Mouse (Mus musculus): ENCODE results near the gene Ubox5. TPM values are rescaled to one million over a fixed set of nuclear protein-coding genes. Genes with fewer than 3 reads are reported as not detected.
A peak's percentile ranks its signal among the peaks of the same experiment; 100 is the strongest.

Ubox5 gene
- total RNA-seq, 2 experiments from 2014 or later, result 11.0 to 11.7 TPM

DNA sequence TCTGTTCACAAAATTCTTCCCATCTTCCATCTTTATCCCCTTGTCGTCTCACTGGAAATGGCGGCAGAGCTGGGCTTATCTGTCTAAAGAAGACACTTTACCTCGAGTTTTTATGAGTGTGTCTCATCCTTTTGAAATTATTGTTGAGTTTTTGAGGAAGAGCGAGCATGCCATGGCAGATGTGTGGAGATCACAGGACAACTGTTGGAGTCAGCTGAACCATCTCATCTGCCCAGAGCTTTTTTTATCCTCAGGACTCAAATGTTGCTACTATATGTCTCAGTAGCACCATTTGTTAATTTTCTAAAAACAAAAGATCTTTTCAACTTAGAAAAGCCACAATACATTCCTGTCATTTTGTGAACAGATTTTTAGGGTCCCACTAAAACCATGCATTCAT, 15.4 kb upstream of the Ubox5 start:
- no peak for DNase-seq (ENCODE audit: low spot score in 2 of 2)
- no peak for TF ChIP-seq CTCF (conservative IDR thresholded peaks at IDR 0.05)
- Histone ChIP-seq H3K4me3 (no peak overlapping the region), H3K27ac (peak overlapping the region; percentile 49; the same call in 1 of the 2 replicates)

GRCm38 (mm10) chr2:130642684-130643369, 13.0 kb upstream of the Ubox5 start, which contains the start of gene Lzts3:
Gene Lzts3, minus strand, starts transcription at chr2:130642803.
- TF ChIP-seq CTCF (conservative IDR thresholded peaks at IDR 0.05), result no peak
- Histone ChIP-seq H3K4me3 (peak within 1 kb of the TSS; percentile 80), H3K27ac (peak within 1 kb of the TSS; percentile 95)
- peak; percentile 91 to 95 for DNase-seq (ENCODE audit: low spot score in 2 of 2)

DNA sequence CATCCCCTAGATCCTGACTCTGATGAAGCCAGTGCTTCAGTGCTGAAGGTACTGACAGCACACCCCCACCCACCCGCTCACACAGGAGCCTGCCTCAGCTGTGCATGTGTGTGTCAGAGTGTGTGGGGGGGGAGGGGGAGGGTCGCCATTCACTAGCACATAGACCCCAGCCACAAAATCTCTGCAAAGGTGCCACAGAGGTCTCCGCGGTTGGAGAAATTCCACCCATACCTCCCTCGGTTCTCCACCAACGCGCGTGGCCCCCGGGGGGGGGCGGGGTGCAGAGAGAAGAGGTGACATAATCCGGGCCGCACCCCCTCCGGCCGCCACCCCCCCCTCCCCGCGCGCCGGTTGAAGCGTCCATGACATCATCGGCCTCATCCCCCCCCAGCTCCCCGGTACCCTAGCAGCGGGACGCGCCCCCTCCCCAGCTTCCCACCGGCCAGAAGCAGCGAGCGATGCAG, 12.4 kb upstream of the Ubox5 start:
- peak overlapping the region; percentile 80 for H3K4me3 ChIP-seq
- TF ChIP-seq CTCF (conservative IDR thresholded peaks at IDR 0.05), result no peak
- DNase-seq (ENCODE audit: low spot score in 2 of 2), result no peak
- H3K27ac ChIP-seq, result peak overlapping the region; percentile 95

- peak overlapping the region; percentile 95 for H3K27ac ChIP-seq
- TF ChIP-seq CTCF (conservative IDR thresholded peaks at IDR 0.05), result no peak
- DNase-seq (ENCODE audit: low spot score in 2 of 2), result no peak
- peak overlapping the region; percentile 80 for H3K4me3 ChIP-seq
These were observed 11.7 kb upstream of the Ubox5 start for GRCm38 (mm10) chr2:130641351-130642025.

DNA sequence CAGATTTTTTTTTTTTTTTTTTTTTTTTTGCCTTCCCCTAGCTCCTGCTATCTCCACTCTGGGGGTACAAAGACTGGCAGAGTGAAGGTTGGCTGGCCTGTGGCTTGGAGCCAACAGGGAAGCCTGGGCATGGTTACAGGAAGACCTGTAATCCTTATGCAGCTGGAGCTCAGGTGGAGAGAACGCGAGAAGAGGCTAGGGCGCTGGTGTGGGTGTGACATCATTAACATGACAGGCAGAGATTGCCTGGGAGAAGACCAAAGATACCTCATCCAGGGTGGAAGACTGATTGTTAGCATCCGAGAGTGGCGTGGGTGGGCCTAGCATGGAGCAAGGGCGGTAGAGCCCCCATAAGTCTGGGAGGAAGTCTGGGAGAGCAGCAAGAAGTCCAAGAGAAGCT, 9.4 kb upstream of the Ubox5 start:
- TF ChIP-seq CTCF (conservative IDR thresholded peaks at IDR 0.05), result no peak
- peak overlapping the region; percentile 6; the same call in 1 of the 2 replicates for H3K4me3 ChIP-seq
- H3K27ac ChIP-seq, result peak overlapping the region; percentile 34
- DNase-seq (ENCODE audit: low spot score in 2 of 2), result no peak

DNA sequence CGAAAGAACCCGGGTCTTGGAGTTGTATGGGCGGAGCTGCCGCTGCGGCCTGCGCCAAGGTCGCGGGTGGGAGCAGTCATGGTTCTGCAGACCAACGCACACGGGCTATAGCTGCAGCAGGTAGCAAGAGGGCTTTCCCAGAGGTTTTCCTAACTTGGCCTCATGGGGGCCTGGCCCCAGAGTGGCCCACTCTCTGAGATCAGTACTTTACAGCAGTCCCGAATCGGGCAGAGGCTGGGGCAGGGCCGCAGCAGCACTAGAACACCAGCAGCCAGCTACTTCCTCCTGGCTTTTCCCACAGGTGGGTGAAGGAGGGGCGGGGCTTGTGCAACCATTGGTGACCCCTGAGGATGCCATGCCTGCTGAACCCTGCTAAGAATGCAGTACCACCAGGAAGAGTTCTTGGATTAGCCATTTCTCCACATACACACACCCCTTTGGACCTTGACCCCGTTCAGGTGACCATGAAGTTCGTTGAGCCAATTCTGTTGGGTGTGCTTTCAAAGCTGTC, 8.3 kb upstream of the Ubox5 start:
- peak overlapping the region; percentile 34 for H3K27ac ChIP-seq
- TF ChIP-seq CTCF (conservative IDR thresholded peaks at IDR 0.05), result no peak
- peak overlapping the region; percentile 2; the same call in 1 of the 2 replicates for H3K4me3 ChIP-seq
- DNase-seq (ENCODE audit: low spot score in 2 of 2), result no peak

- no peak for DNase-seq (ENCODE audit: low spot score in 2 of 2)
- no peak overlapping the region; the same call in 1 of the 2 replicates for H3K4me3 ChIP-seq
- TF ChIP-seq CTCF (conservative IDR thresholded peaks at IDR 0.05), result no peak
- peak overlapping the region; percentile 84 for H3K27ac ChIP-seq
These were observed 6.0 kb upstream of the Ubox5 start for GRCm38 (mm10) chr2:130635847-130636246.

DNA sequence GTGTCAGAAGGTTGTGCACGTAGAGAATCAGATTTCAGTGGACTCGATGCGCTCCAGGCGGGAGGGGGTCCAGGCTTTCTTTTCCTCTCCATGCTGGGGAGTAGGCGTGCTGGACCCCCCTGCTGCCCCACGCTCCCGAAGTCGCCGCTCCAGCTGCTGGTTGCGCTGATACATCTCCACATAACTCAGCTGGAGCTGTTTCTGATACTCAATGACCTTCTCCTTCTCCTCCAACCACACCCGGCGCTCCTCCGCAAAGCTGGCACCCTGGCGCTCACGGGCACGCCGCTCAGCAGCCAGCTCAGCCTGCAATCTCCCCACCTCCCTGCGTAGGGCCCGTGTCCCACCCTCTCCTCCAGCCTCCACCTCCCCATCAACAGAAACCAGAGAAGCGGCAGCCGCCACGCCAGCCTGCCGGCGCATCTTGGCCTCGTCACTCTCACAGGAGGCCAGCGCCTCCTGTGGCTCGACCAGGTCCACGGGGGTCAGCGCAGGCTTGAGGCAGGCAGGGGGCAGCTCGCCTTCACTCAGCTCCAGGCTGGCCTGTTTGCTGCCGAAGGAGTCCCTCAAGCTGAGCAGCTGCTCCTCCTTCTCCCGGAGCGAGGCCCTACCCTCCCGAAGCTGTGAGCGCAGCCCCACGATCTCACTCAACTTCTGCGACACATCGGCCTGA, 5.0 kb upstream of the Ubox5 start:
- no peak for DNase-seq (ENCODE audit: low spot score in 2 of 2)
- 0 out of 2 replicates have a peak, but pooled peaks have one; percentile 10 for TF ChIP-seq CTCF (conservative IDR thresholded peaks at IDR 0.05)
- H3K27ac ChIP-seq, result peak overlapping the region; percentile 84
- no peak overlapping the region for H3K4me3 ChIP-seq

GRCm38 (mm10) chr2:130634006-130634738, 4.3 kb upstream of the Ubox5 start:
- no peak for TF ChIP-seq CTCF (conservative IDR thresholded peaks at IDR 0.05)
- peak overlapping the region; percentile 84 for H3K27ac ChIP-seq
- no peak overlapping the region for H3K4me3 ChIP-seq
- no peak for DNase-seq (ENCODE audit: low spot score in 2 of 2)

- Histone ChIP-seq H3K27ac (peak overlapping the region; percentile 84), H3K4me3 (no peak overlapping the region)
- no peak for DNase-seq (ENCODE audit: low spot score in 2 of 2)
- no peak for TF ChIP-seq CTCF (conservative IDR thresholded peaks at IDR 0.05)
These were observed 3.2 kb upstream of the Ubox5 start for GRCm38 (mm10) chr2:130632887-130633675.

DNA sequence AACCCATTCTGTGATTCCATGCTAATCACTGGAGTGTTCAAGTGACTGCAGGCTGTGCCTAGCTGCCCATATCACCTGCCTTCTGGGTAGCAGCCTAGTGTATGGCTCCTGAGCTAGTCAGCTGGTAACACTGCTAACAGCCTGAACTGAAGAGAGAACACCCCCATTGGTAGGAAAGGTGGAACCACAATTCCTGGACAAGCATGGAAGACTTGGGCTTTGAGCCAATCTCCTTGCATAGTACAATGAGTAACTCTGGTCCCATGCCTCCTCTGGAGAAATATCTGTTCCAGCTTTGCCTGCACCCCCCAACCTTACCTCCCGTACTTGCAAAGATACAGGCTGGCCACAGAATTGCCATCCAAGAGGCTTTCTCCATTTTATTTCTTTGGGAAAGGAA, 2.6 kb upstream of the Ubox5 start:
- TF ChIP-seq CTCF (conservative IDR thresholded peaks at IDR 0.05), result no peak
- DNase-seq (ENCODE audit: low spot score in 2 of 2), result no peak
- H3K4me3 ChIP-seq, result no peak overlapping the region
- peak overlapping the region; percentile 51; the same call in 1 of the 2 replicates for H3K27ac ChIP-seq
